Mouse (Mus musculus) inflammation-experienced regulatory T-cells, adult 6 months (primary cell): ENCODE results near the gene Hes2. TPM values are rescaled to one million over a fixed set of nuclear protein-coding genes. Genes with fewer than 3 reads are reported as not detected.

Experiments
- ATAC-seq: one replicate; pipeline ENCODE4 v1.8.0; 2017
- polyA plus RNA-seq, 3 experiments: library from polyadenylated mRNA; unstranded; fragments of 100-300 nt; shearing (Covaris generic); gene quantifications; one replicate each; pipeline ENCODE4 v1.2.1; 2017

The Hes2 gene
- polyA plus RNA-seq, 3 experiments from 2014 or later = not detected

- no peak for ATAC-seq
Measured at GRCm38 (mm10) chr4:152160748-152161147, 2.1 kb downstream of the Hes2 start.

DNA sequence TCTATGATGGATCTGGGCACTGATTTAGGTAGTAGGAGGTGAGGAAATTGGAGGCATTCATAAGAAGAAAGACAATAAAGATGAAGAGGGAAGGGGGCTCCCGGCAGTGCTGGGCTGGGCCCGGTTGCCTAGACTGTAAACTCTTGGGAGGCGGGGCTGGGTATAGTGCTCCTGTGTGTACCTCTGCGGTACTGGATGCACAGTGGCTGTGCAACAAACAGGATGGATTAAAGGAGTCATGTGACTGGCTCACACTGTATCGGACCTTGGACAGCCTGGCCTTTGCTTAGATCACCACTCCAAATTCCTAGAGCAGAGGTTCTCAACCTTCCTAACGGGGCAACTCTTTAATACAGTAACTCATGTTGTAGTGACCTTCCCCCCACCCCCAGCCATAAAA is 2.9 kb downstream of the Hes2 start:
- ATAC-seq = no peak

DNA sequence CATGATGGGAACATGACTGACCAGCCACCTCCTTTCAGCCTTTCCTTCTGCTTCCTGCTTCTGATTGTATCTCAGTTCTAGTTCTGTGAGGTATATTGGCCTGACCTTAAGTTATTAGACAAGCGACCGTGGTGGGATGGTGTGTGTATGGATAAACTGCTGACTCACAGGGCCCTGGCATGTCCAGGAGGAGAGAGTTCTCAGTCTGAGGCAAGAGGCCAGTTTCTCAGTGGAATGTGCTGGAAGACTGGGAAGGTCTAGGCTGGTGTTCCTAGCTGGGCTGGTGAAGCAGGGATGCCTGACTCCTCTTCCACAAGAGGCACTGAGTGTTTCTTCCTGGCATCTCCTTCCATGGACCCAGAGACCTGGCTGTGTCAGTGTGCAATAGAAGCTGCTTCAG is 4.1 kb downstream of the Hes2 start:
- ATAC-seq = no peak

- peak; percentile 69 for ATAC-seq
Measured at GRCm38 (mm10) chr4:152165036-152165931, 6.6 kb downstream of the Hes2 start.

DNA sequence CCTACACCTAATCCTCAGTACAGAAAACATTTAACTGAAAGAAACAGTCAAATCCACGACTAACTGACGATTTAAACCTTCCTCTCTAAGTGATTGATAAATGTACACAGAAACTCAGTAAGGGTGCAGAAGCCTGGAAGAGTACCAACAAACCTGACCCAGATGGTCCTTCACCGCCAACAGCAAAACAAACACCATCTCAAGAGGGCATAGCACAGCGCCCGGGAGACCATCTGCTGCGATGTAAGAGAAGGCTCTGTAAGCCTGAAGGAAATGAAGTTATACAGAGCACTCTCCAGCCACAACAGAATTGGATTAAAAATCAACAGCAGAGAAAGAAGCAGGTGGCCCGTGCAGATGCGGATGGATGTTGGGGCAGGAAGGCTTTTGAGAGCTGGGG is 9.4 kb downstream of the Hes2 start:
- no peak for ATAC-seq

GRCm38 (mm10) chr4:152169103-152169502 is 10.4 kb downstream of the Hes2 start:
- no peak for ATAC-seq

DNA sequence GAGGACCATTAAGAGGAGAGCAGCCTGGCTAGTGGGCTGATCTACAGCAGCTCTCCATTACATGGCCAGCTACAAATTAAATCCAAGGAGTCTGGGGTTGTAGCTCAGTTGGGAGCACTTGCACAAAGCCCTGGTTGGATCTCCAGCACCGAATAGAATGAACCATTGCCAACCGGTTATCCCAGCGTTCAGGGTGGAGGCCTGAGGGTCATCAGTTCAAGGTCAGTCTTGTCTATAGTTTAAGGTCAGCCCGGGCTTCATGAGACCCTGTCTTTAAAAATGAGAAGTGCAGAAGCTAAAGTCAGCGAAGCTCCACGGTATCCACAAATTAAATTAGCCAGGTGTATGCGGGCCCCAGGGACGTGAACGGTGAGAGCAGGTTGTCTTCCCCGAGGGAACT is 11.6 kb downstream of the Hes2 start:
- no peak for ATAC-seq

GRCm38 (mm10) chr4:152171543-152171942 is 12.9 kb downstream of the Hes2 start:
- ATAC-seq = no peak

DNA sequence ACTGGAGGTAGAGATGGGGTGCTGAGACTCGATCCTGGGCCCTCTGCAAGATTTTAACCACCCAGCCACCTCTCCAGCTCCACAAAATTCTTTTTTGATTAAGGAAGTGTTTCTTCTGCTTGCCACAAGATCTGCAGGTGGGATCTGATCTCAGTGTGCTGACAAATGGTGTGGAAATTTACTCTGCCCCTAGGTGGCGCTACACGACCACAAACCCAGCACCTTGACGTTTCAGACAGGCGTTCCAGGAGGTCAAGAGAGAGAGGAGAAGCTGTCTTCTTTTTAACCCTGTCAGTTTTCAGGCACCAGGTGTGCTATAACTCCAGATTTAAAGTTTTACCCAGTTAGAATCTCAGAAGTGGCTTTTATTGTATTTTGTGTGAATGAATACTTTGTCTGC is 14.4 kb downstream of the Hes2 start:
- no peak for ATAC-seq

DNA sequence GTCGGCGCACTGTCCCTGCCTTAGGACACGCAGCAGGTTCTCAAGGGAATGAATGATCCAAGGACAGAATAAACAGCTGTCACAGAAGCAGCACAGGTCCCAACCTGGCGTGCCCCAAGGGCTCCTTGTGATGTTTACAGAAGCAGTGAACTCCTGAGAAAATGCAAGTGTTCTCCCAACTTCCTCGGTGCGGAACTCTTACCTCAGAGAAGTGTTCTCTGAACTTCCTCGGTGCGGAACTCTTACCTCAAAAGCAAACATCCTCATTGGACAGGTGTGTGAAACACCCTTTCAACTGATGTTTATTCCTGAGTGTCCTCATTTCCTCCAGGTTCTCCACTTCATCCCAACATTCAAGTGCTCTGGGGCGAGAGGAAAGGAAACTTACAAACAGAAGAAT is 15.3 kb downstream of the Hes2 start:
- no peak for ATAC-seq

DNA sequence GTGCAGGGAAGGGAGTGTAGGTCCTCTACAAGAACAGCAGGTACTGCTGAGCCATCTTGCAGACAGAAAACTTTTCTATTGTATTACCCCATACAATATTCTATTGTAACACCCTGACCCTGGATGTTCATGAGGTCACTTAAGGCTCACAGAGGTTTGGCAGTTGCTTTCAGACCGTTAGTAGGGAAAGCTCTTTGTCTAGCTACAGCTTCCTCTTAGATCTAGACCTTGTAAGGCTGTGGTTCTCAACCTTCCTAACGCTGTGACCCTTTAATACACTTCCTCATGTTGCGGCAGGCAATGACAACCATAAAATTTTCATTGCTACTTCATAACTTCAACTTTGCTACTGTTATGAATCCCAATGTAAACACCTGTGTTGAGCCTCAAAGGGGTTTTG is 18.0 kb downstream of the Hes2 start:
- ATAC-seq = no peak

GRCm38 (mm10) chr4:152177174-152177536 is 18.5 kb downstream of the Hes2 start:
- no peak for ATAC-seq

DNA sequence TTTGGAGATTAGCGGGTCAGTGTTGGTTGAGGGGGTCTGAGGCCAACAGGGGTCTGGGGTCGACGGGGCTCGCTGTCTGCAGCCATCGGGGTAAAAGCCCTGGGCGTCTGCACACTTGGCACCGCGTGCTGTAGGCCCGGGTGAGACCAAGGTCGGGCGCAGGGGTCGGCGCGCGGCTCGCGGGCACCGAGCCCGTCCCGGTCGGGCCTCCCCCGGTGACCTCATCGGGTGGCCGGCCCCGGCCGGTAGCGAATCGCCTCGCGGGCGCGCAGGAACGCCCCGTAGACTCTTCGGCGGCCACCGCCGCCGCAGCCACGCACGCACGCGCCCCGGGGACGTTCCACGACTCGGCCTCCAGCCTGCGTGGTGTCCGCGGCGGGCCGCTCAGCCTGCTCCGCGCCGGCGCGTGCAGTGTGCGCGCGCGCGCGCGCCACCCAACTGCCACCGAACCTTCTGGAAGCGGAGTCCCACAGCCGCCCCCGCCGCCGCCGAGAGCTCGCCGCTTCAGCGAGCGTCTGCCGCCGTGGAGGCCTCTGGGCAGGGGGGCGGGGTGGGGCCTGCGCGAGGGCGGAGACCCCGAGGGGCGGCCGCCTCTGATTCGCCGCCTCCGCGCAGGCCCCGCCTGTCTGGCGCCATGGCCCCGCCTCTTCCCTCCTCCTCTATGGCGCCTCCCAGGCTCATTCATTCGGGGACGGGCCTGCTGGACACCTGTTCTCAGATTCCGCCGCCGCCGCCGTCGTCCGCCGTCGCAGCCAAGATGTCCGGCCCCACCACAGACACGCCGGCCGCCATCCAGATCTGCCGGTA is 19.1 kb downstream of the Hes2 start, which contains the start of gene Acot7:
Acot7 (plus strand) TSS at position 598 of the 807 bp plus-strand sequence.
- peak; percentile 84 for ATAC-seq

DNA sequence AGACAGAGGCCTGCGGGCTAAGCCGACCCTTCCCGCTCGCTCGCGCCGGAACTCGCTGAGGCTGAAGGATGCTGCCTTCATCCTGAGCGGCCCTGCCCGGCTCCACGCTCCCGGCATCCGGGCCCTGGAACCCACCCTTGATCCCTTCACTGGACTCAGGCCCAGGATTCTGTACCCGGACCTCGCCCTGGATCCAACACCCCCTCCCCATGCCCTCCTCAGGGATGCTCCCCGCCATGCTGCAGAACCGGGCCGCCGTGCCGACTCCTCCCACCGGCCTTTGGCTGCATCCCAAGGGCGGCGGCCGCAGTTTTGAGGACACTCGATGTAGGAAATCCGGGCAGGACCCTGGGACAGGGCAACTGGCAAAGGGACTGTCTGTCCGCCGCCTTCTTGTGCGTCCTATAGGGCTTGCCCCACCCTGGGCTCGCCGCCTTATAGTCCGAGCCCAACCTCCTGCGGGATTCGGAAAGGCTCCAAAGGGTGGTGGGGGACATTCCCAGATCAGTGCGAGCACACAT is 19.7 kb downstream of the Hes2 start:
- ATAC-seq = peak; percentile 29

- peak; percentile 58 for ATAC-seq
Measured at GRCm38 (mm10) chr4:152178916-152179705, 20.4 kb downstream of the Hes2 start.

GRCm38 (mm10) chr4:152179946-152180660 is 21.4 kb downstream of the Hes2 start:
- no peak for ATAC-seq

GRCm38 (mm10) chr4:152182205-152182604 is 23.5 kb downstream of the Hes2 start:
- ATAC-seq = no peak

- ATAC-seq = peak; percentile 23
Measured at GRCm38 (mm10) chr4:152184353-152185035, 25.8 kb downstream of the Hes2 start.

GRCm38 (mm10) chr4:152185137-152185509 is 26.5 kb downstream of the Hes2 start:
- ATAC-seq = peak; percentile 15

GRCm38 (mm10) chr4:152185510-152186204 is 27.0 kb downstream of the Hes2 start:
- peak; percentile 72 for ATAC-seq
